Mouse (Mus musculus) midbrain, embryonic 15.5 days (tissue): ENCODE measurements around the gene Plxnd1. TPM values are rescaled to one million over a fixed set of nuclear protein-coding genes. Genes with fewer than 3 reads are reported as not detected.
A peak's percentile ranks its signal among the peaks of the same experiment; 100 is the strongest.

Source experiments
- ATAC-seq: fragments of 200-750 bp; cut with Nextera tagmentation; replicated peaks from 2 replicates; pipeline ENCODE4 v1.8.0; 2017; ENCODE audit warnings: moderate TSS enrichment
- H3K27ac ChIP-seq: fragments of 300-500 bp; sonication (generic); 2 replicates; pipeline ENCODE4 v1.5.1; 2015; ENCODE audit warnings: mild to moderate bottlenecking, inconsistent platforms
- H3K27me3 ChIP-seq: fragments of 300-500 bp; sonication (generic); replicated peaks from 2 replicates; pipeline ENCODE4 v1.6.1; 2015; ENCODE audit warnings: inconsistent platforms
- H3K36me3 ChIP-seq: fragments of 300-500 bp; sonication (generic); replicated peaks from 2 replicates; pipeline ENCODE4 v1.6.1; 2015; ENCODE audit warnings: inconsistent platforms
- H3K4me1 ChIP-seq: fragments of 300-500 bp; sonication (generic); 2 replicates; pipeline ENCODE4 v1.6.1; 2015; ENCODE audit warnings: inconsistent platforms
- H3K4me2 ChIP-seq: fragments of 300-500 bp; sonication (generic); 2 replicates; pipeline ENCODE4 v1.6.1; 2015; ENCODE audit warnings: inconsistent platforms, mild to moderate bottlenecking, moderate library complexity
- H3K4me3 ChIP-seq: fragments of 300-500 bp; sonication (generic); 2 replicates; pipeline ENCODE4 v1.5.1; 2015; ENCODE audit warnings: mild to moderate bottlenecking, inconsistent platforms
- H3K9ac ChIP-seq: fragments of 300-500 bp; sonication (generic); 2 replicates; pipeline ENCODE4 v1.6.1; 2015; ENCODE audit warnings: mild to moderate bottlenecking, inconsistent platforms
- H3K9me3 ChIP-seq: fragments of 300-500 bp; sonication (generic); 2 replicates; pipeline ENCODE4 v1.6.1; 2016; ENCODE audit warnings: inconsistent platforms
- WGBS: fragments of 180-500 bp; shearing (Covaris S2); methylation state at CpG from one replicate; pipeline ENCODE4 v1.1.7; 2015; ENCODE audit warnings: mixed read lengths; 5-methylcytosine and 5-hydroxymethylcytosine counted together
- polyA plus RNA-seq: library from polyadenylated mRNA; unstranded; fragments of >200 nt; fragmentation: Nextera tagmentation; extraction: Ambion mirVana; gene quantifications from 2 replicates; pipeline ENCODE4 v1.2.1, GENCODE M21; 2015

Plxnd1 gene
- polyA plus RNA-seq, 1 experiment from 2014 or later: 8.3 TPM

DNA sequence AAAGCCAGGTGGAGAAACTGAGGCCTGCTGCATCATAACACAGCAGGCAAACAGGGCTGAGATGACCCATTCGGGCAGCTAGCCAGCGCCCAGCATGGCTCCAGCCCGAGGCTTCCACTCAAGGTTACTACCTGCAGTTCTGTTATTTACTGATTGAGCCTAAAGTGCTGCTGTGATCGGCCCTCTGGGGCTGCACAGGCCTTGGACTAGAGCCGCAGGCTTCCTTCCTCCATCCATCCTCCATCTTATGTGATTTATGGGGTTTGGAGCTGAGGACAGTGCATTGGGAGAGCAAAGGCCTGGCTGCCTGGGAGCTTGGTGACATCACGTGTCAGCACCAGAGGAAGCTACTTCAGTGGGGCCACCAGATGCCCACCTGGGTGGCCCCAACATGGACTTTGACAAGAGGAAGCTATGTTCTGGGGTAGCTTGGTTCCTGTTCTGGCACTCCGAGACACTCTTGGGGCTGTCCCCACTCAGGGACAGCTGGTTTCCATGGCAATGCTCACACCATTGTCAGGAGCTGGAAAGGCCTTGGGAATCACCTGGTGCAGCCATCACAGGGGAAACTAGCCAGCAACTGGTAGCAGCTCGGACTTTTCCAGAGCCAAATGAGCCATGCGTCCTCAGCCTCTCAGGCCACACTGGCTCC lies 7.6 kb downstream of the Plxnd1 start:
- H3K4me2 ChIP-seq: no peak overlapping the region
- WGBS: 65% methylated on average over 9 of the region's 9 CpGs
- H3K27me3 ChIP-seq: peaks cover 16% of the 10 kb centered on the region
- peaks cover 22% of the 10 kb centered on the region for H3K4me1 ChIP-seq
- no peak for ATAC-seq
- no peaks in the 10 kb centered on the region for H3K9me3 ChIP-seq
- no peak overlapping the region for H3K9ac ChIP-seq
- no peak overlapping the region for H3K4me3 ChIP-seq
- no peaks in the 10 kb centered on the region for H3K36me3 ChIP-seq
- no peak overlapping the region for H3K27ac ChIP-seq

DNA sequence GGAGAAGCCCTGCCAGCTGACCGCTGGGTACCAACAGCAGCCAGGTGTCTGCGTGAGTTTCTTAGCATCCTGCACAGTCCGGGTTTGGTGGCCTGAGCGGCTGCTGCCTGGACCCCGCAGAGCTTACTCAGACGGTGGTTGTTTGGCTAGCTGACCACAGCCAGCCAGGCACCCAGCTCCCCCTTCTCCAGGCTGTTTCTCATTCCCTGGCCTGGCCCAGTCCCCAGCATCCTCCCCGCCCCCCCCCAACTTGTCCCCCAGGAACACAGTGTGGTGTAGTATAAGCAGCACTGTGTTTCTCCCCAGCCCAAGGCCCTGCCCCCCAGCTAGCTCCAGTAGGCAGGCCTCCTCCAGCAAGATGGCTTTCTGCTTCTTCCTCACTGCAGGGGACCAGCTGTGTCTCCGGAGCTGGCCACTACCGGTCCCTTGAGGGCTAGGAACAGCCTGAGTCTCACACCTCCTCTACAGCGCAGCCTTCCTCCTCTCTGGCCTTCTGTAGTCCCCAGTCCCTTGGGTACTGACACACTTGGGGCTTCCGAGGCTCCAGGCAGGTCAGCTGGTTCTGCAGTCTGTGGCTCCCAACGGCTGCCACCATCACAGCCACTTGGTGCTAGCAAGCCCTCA lies 8.2 kb downstream of the Plxnd1 start:
- Histone ChIP-seq H3K27me3 (peaks cover 10% of the 10 kb centered on the region), H3K9me3 (no peaks in the 10 kb centered on the region), H3K27ac (no peak overlapping the region), H3K4me3 (no peak overlapping the region), H3K36me3 (no peaks in the 10 kb centered on the region), H3K4me2 (no peak overlapping the region), H3K4me1 (peaks cover 22% of the 10 kb centered on the region), H3K9ac (no peak overlapping the region)
- no peak for ATAC-seq
- 41% methylated on average over 12 of the region's 12 CpGs for WGBS

DNA sequence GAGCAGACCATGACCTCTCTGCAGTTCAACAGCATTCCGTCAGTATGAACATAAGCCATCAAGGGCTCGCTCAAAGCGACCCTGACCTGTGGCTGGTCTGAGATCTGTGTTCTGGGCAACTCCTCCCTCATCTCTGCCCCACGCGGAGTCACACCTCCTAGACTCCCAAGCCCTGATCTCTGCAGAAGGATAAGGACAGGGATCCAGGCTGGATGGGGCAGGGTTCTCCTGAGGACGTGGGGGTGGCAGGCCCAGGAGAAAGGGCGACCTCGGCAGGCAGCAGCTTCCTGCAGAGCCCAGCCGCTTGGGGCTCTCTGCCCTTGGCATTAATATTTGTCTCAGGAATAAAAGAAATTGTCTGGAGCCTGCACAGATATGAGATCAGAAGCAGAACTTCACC lies 9.2 kb downstream of the Plxnd1 start:
- WGBS: 65% methylated on average over 9 of the region's 9 CpGs
- no peak for ATAC-seq
- H3K9me3 ChIP-seq: no peaks in the 10 kb centered on the region

DNA sequence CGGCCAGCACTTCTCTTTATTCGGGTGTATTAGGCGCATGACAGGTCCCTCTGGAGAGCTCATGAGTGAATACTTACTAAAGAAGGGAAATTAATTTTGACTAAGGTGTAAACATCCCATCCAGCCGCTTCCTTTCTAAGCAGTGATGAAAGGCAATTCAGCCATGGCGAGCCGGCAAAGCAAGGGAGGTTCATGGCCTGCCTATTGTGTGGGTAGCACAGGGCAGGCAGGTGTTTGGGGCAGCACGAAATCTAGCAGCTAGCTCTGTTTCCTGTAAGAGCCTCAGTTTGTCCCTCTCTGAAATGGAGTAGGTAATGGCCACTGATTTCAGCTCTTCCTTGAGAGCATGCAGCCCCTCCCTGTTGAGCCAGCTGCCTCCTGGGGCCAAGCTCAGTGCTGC lies 10.2 kb downstream of the Plxnd1 start:
- Histone ChIP-seq H3K4me1 (peaks cover 22% of the 10 kb centered on the region), H3K36me3 (no peaks in the 10 kb centered on the region), H3K9ac (no peak overlapping the region), H3K9me3 (no peaks in the 10 kb centered on the region), H3K4me3 (no peak overlapping the region), H3K4me2 (no peak overlapping the region), H3K27ac (no peak overlapping the region), H3K27me3 (0 out of 2 replicates have a peak, but pooled peaks cover 2% of the 10 kb centered on the region)
- 63% methylated on average over 7 of the region's 7 CpGs for WGBS
- no peak for ATAC-seq

More for the DNA sequence above, 9.2 kb downstream of the Plxnd1 start:
- Histone ChIP-seq H3K4me1 (peaks cover 22% of the 10 kb centered on the region), H3K4me3 (no peak overlapping the region), H3K27ac (no peak overlapping the region), H3K36me3 (no peaks in the 10 kb centered on the region), H3K27me3 (peaks cover 3% of the 10 kb centered on the region; the same call in 1 of the 2 replicates), H3K9ac (no peak overlapping the region), H3K4me2 (no peak overlapping the region)

- peaks cover 22% of the 10 kb centered on the region for H3K4me1 ChIP-seq
- no peak overlapping the region for H3K27ac ChIP-seq
- H3K27me3 ChIP-seq: no peaks in the 10 kb centered on the region
- no peak for ATAC-seq
- 68% methylated on average over 12 of the region's 12 CpGs for WGBS
- H3K9ac ChIP-seq: no peak overlapping the region
- H3K36me3 ChIP-seq: no peaks in the 10 kb centered on the region
- no peaks in the 10 kb centered on the region for H3K9me3 ChIP-seq
- H3K4me3 ChIP-seq: no peak overlapping the region
- no peak overlapping the region for H3K4me2 ChIP-seq
Observed at GRCm38 (mm10) chr6:115983306-115984038, 11.3 kb downstream of the Plxnd1 start.

DNA sequence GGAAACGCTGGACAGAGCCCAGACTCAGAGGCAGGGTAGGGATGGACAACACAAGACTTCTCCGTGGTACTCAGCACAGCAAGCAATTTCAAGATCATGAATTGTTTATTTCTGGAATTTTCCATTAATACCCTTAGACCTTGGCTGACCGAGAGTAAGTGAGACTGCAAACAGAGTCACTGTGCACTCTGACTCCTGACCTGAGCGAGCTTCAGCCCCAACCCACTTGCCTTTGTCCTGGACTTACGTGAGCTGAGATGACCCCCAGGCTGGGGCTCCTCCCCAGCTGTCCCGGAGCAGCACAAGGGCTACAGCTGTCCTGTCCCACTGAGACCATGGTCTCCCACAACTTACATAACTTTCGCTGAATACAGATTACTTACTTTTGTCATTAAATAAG lies 11.9 kb downstream of the Plxnd1 start:
- Histone ChIP-seq H3K4me2 (no peak overlapping the region), H3K36me3 (no peaks in the 10 kb centered on the region), H3K4me1 (peaks cover 22% of the 10 kb centered on the region), H3K4me3 (no peak overlapping the region), H3K9me3 (no peaks in the 10 kb centered on the region), H3K9ac (no peak overlapping the region), H3K27ac (no peak overlapping the region), H3K27me3 (no peaks in the 10 kb centered on the region)
- no peak for ATAC-seq
- 64% methylated on average over 7 of the region's 7 CpGs for WGBS

GRCm38 (mm10) chr6:115978596-115978995 lies 16.2 kb downstream of the Plxnd1 start:
- WGBS: 72% methylated on average over 8 of the region's 8 CpGs
- 0 out of 2 replicates have a peak, but pooled peaks cover 8% of the 10 kb centered on the region for H3K4me1 ChIP-seq
- no peak overlapping the region for H3K27ac ChIP-seq
- no peaks in the 10 kb centered on the region for H3K27me3 ChIP-seq
- no peaks in the 10 kb centered on the region for H3K36me3 ChIP-seq
- ATAC-seq: no peak
- no peak overlapping the region for H3K9ac ChIP-seq
- H3K4me3 ChIP-seq: no peak overlapping the region
- no peak overlapping the region for H3K4me2 ChIP-seq
- H3K9me3 ChIP-seq: no peaks in the 10 kb centered on the region

DNA sequence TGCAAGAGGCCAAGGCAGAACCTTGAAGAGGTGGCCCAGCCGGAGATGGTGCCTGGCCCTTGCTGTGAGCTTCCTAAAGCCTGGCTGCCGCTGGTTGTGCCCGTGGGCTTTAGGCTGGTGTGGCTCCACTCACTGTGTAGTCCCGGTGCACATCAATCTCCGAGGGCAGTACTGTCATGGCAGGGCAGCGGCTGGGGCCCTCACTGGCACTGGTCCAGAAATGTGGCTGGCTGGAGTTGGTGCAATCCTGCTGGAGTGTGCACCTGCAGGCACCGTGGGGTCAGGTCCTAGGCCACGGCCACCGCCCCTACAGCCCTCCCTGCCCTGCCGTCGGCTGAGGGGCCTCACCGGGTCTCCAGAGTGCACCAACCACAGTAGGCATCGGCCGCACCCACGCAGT lies 17.0 kb downstream of the Plxnd1 start:
- 0 out of 2 replicates have a peak, but pooled peaks cover 8% of the 10 kb centered on the region for H3K4me1 ChIP-seq
- H3K27ac ChIP-seq: no peak overlapping the region
- no peaks in the 10 kb centered on the region for H3K27me3 ChIP-seq
- no peak for ATAC-seq
- no peaks in the 10 kb centered on the region for H3K36me3 ChIP-seq
- WGBS: 86% methylated on average over 15 of the region's 15 CpGs
- no peaks in the 10 kb centered on the region for H3K9me3 ChIP-seq
- no peak overlapping the region for H3K4me2 ChIP-seq
- H3K9ac ChIP-seq: no peak overlapping the region
- H3K4me3 ChIP-seq: no peak overlapping the region

DNA sequence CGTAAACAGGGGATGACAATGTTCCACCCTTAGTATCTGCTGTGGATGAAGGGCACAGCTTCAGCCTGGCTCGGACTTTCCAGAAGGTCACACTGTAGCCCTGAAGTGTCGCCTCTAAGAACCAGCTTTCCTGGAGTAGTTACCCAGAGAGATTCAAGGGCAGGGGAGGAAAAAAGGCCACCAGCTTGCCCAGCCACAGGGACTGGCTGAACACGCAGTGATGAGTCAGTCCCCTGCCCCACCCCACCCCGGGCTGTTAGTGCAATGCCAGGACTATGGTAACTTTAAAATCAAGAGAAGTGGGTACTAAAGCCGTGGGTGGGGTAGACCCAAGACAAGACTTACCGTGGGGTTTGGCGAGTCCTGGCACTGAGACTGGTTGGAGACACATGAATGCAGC lies 19.2 kb downstream of the Plxnd1 start:
- ATAC-seq: no peak
- no peak overlapping the region for H3K27ac ChIP-seq
- H3K36me3 ChIP-seq: no peaks in the 10 kb centered on the region
- no peaks in the 10 kb centered on the region for H3K9me3 ChIP-seq
- H3K4me3 ChIP-seq: no peak overlapping the region
- no peak overlapping the region for H3K4me2 ChIP-seq
- 91% methylated on average over 8 of the region's 8 CpGs for WGBS
- H3K27me3 ChIP-seq: no peaks in the 10 kb centered on the region
- no peak overlapping the region for H3K9ac ChIP-seq
- H3K4me1 ChIP-seq: peaks cover 21% of the 10 kb centered on the region; the same call in 1 of the 2 replicates

- Histone ChIP-seq H3K27me3 (no peaks in the 10 kb centered on the region), H3K27ac (no peak overlapping the region), H3K4me3 (no peak overlapping the region), H3K9me3 (no peaks in the 10 kb centered on the region), H3K4me2 (no peak overlapping the region), H3K9ac (0 out of 2 replicates have a peak overlapping the region, but pooled peaks have one; percentile 1), H3K36me3 (no peaks in the 10 kb centered on the region), H3K4me1 (peaks cover 21% of the 10 kb centered on the region; the same call in 1 of the 2 replicates)
- 63% methylated on average over 16 of the region's 16 CpGs for WGBS
- ATAC-seq: peak; percentile 12; the same call in 1 of the 2 replicates
Observed at GRCm38 (mm10) chr6:115973881-115974662, 20.7 kb downstream of the Plxnd1 start.

DNA sequence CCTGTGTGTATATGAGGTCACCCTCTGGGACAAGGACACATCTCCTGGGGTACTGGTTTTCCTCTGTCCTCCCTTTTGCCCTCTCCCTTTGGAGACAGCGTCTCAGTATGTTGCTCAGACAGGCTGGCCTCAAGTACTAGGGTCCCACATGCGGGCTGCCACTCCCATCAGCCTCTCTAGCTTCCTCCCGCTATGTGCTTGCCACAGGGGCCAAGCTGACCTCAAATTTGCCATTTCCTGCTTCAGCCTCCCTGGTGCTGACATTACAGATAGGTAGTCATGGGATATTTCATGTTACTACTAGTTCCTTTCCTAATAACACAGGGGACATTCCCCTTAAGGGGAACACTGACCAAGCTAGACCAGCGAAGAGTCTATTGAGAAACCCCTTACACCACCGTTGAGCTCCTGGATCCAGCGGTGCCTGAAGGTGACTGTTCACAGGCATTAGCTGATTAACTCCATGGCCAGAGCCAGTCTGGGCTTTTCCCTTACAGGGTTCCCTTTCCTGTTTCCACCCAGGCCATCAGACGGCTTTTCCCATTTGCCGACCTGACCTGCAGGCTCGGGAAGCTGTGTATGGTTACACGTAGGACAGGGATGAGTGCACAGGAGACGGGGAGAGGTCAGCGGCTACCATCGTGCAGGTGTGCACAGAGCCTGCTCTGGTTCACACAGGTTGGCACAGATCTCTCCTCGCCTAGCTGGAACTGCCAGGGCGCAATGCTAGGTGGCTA lies 21.5 kb downstream of the Plxnd1 start:
- Histone ChIP-seq H3K9ac (no peak overlapping the region), H3K36me3 (no peaks in the 10 kb centered on the region), H3K9me3 (no peaks in the 10 kb centered on the region), H3K27ac (no peak overlapping the region), H3K4me3 (no peak overlapping the region), H3K4me1 (peaks cover 21% of the 10 kb centered on the region; the same call in 1 of the 2 replicates), H3K27me3 (no peaks in the 10 kb centered on the region), H3K4me2 (no peak overlapping the region)
- WGBS: 87% methylated on average over 15 of the region's 15 CpGs
- no peak for ATAC-seq
